Mouse (Mus musculus): ENCODE measurements around the gene Krt87.

The Krt87 gene

DNA sequence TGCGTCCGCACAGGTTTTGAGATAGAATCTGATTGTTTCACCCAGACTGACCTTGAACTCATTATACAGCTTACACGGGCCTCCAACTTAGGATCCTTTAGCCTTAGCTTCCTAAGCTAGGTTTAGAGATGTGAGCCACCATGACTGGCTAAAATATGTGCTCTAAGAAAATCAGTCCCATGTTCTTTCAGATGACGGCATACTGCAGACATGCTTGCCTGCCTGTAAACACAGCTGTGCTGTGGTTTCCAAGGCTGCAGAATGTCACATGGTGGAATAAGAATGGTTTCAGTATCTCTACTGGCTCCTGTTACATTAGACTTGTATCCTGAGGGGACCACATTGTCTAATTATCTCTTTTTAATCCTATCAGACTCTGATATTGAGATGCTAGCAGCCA lies 19.7 kb downstream of the Krt87 start:
- no peak for DNase-seq (ENCODE audit: low spot score in 2 of 2)

DNA sequence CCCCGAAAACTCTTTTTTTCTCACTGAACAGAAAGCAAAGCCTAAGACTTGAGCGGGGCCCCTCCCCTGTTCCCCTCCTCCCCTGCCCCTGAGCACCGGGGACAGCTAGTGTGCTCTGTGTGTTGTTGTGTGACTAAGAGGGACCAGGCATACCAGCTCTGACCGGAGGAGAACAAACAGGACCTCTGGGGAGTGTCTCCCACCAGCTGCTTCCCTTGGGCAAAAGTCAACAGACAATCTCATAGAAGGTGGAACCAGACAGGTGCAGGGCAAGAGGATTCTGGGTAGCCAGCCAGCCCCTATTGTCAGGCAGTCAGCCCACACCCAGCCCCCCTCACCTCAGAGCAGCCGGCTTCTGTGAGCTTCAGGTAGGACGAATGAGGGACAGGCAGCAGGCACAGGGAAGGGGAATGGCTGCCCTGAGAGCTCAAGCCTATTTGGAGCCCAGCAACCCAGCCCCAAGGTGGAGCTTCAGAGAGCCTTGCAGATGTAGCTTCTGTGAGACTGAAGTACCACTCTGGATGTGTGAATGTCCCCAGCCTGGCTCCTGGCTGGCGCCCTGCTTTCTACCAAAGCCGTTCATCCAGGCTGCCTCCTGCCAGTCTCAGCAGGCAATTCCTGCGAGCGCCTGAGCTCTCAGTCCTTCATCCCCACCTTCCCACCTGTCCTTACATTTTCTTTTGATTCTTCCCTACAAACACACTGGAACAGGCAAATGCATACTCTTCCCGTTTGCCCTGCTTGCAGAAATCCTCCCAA lies 23.6 kb downstream of the Krt87 start:
- DNase-seq (ENCODE audit: low spot score in 2 of 2), result no peak

DNA sequence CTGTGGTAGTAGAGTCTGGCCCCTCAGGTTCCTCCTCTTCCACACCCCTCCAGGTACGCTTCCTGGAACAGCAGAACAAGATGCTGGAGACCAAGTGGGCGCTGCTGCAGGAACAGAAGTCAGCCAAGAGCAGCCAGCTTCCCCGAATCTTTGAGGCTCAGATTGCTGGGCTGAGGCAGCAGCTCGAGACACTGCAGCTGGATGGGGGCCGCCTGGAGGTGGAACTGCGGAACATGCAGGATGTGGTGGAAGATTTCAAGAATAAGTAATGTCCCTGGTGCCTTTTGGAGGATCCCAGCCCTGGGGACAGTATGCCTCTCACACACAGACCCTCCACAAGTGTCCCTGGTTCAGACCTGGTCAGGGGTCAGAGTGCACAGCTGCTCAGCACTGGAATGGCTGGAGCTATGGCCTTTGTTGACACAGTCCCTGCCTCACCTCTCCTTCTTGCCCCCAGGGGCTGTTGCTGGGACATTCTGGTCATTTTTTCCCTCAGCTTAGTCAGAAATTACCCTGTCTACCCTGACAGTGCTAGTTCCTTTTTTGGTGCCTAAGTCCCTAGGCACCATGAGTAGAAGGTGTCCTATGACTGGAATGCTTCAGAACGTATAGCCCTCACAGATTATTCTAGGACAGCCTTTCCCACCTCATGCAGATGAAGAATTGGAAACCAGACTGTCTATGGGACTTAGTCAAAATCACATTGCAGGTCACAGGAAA lies 24.5 kb downstream of the Krt87 start:
- DNase-seq (ENCODE audit: low spot score in 2 of 2), result no peak

DNA sequence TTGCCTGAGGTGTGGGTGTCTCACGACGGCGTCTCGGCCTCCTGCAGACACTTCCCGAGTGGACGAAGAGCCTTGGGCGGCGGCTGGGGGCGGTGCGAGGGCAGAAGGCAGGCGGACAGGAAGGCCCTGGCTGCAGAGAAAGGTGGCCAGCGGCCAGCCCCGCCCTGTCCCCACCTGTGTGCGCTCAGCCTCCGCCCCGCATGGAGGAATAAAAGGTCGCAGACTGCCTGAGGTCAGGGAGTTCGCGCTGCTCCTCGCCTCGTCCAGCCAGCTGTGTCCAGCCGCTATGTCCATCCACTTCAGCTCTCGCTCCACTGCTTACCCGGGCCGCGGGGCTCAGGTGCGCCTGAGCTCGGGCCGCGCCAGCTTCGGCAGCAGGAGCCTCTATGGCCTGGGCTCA lies 26.4 kb downstream of the Krt87 start:
- DNase-seq (ENCODE audit: low spot score in 2 of 2), result peak in 1 of 2 experiments; percentile 62

DNA sequence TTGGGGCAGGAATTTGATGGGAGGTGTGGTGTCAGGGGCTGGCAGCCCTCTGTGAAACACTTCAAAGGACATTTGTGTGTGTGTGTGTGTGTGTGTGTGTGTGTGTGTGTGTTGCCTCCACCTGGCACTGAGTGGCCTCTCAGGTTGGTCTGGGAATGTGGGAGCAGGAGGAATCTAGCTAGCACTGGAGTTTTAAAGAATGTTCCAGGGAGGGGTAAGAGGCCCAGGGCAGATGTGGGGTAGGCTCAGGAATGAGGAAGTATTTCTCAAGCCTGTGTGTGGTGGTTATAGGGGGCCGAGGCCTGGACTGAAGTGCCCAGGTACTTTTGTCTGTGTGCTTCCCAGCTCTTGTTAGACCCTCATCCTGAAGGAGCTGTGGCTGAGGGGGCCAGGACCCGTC lies 27.8 kb downstream of the Krt87 start, which contains the start of gene Krt7:
TSS of gene Krt7 (plus strand) at position 269 of the 400 bp plus-strand sequence.
- no peak for DNase-seq (ENCODE audit: low spot score in 2 of 2)

DNA sequence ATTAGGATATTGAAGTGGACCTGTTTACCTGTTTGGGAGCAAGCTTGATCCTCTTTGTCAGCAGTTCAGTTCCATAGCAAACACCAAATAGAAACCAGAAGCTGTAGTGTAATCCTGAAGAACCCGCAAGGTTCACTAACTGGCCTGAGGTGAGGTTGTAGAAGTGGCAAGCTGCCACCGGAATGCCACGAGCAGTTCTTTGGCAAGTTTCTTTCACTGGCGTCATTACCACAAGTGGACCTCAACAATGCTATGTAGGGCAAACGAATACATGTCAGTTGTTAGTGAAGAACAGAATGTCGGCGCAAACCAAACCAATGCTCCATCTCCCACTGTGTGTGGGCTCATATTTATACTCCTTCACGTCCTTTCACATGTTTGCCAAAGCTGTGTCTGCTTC lies 40.3 kb downstream of the Krt87 start:
- DNase-seq (ENCODE audit: low spot score in 2 of 2), result no peak

DNA sequence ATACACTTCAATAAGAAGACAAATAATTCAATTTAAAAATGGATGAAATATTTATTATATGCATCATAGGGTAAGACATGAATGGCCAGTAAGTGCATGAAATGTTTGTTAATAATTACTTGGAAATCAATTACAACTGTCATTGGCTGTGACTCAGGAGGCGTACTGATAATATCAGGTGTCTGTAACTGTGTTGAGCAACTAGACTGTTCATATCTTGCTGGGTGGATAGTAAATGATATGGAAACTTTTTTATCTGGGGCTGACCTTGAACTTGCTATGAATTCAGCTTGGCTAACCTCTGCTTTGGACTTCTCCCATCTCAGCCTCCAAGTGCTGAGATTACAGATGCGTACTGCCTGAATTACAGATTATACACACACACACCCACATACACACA lies 40.9 kb downstream of the Krt87 start:
- no peak for DNase-seq (ENCODE audit: low spot score in 2 of 2)

DNA sequence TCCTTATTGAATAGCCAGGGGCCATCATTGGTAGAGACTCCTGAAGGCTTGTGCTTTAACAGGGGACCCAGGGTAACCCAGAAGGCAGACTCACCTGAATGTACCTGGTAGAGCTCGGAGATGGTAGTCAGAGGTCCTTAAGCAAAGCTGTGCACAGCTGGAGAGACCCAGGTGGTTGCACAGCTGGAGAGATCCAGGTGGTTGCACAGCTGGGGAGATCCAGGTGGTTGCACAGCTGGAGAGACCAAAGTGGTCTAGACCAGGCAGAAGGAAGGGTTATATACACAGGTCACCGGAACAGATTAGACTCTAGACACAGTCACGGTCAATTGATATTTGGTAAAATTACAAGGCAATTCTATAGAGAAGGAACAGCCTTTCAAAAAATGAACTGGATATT lies 41.7 kb downstream of the Krt87 start:
- no peak for DNase-seq (ENCODE audit: low spot score in 2 of 2)

DNA sequence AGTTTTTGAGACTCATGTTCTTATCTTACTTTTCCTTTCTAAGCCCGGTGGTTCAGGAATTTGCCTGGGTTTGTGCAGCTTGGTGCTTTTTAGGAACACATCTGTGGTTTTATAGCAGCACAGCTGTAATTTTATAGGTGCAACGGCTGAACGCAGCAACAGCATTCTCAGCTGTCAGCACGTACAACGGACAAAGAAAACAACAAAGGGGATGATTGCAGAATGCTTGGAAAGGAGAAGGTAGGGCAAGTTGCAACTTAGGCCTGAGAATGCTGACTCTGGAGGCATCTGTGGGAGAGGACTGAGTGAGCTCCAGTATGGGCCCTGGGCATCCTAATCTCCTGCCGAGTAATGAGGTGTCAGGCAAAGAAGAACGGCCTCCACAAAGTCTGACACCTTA lies 42.1 kb downstream of the Krt87 start:
- no peak for DNase-seq (ENCODE audit: low spot score in 2 of 2)

DNA sequence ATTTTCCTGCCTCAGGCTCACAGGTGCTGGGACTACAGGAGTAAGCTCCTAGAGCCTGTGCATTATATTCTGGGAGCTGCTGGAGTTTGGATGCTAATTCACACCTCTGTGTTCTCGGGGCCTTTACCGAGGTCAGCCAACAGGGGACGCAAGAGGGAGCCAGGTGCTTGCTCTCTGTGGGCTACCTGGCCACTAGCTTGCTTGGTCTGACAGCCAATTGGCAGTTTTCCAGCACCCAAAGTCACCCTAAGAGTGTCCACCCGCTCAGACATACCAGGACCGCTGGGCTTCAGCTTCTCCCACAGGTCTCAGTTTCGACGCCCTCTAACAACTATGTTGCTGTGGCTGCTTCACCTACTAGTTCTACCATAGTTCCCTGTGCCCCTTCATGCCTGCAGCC lies 43.7 kb downstream of the Krt87 start:
- no peak for DNase-seq (ENCODE audit: low spot score in 2 of 2)

DNA sequence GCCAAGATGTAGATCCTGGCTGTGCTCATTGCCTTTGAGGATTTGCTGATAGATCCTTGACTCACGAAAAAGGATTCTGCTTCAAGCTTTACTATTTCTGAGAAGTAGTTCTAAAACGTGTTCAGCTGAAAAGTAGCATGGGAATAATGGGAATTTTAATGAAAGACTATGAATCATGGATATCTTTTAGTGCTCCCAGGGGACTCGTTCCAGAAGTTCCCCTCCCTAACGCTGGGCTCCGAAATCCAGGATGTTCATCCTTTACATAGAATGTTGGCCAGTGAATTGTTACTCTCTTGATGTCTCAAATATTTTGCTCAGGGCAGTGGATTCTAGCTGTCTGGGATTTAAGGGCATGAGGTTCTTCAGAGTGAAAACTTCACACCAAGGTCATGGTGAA lies 46.4 kb downstream of the Krt87 start:
- no peak for DNase-seq (ENCODE audit: low spot score in 2 of 2)

DNA sequence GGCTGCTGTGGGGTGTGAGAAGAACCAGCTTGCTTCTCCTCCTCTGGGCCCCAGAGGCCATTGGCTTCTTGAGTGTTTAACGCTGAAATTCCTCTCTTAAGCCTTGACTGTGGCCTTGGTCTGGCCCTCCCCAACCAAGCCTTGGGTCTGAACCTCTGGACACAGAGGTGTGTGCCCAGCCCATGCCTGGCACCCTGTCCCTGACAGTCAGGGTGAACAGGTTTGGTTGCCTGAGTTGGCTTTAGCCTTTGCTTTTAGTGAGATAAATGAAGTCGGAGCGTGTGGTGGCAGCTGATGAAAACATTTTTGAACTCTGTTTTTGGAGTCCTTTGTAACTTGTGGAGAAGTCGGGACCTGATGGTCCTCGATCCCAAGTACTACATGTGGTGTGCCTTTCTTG lies 48.4 kb downstream of the Krt87 start:
- no peak for DNase-seq (ENCODE audit: low spot score in 2 of 2)

DNA sequence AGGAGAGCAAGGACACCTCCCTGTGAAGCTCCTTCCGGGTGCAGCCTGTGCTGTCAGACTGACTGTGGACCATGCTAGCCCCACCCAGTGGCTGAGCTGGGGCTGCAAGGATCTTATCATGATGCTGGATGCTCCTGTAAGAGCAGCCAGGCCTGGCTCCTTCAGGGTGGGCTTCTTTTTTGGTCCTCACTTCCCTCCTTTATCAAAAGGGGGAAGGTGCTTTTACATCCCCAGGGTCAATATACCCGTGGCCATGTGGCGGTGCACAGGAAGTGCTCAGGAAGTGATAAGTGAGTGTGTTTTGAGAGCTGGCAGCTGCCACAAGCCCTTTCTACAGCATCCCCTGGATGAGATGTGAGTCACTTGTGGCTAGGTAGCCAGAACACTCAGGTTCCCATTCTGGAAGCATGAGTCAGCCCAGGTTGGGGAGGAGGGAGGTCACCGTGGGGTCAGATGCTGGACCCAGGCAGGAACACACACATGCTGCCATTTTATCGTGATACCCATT lies 50.5 kb downstream of the Krt87 start:
- DNase-seq (ENCODE audit: low spot score in 2 of 2), result no peak

DNA sequence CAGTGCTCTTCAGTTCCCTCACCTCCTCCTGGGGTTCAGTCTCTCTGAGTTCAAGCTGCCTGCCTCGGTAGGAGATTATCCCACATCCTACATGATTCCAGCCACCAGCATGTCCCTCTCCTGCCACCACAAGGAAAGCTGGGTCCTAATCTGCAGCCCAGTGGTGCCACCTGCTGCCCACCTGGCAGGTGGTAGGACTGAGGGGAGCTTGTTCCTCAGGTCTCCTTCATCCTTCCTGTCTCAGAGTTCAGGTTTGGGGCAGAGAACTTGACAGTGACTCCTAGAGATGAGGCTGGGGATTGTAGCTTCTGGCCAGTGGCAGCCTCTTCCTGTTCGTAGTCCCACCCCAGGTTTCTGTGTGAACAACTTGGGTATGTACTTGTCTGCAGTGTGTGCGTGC lies 51.4 kb downstream of the Krt87 start:
- DNase-seq (ENCODE audit: low spot score in 2 of 2), result no peak

DNA sequence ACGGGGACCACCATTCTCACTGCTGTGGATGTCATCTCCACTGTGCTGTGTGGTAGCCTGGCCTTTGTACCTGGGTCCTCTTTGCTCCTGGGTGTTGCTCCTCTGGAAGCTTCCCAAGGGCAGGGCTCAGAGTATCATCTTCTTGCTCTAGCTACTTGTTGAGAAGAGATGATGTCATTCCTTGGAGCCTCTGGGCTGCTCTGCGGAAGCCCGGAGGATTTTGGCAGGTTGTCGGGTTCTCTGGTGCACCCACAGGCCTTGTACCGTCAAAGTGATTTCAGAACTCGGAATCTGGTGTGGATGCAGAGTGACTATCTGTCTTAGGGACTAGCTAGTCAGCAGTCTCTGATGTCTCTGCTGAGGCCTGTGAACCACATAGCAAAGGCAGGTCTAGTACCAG lies 53.5 kb downstream of the Krt87 start:
- DNase-seq (ENCODE audit: low spot score in 2 of 2), result no peak

DNA sequence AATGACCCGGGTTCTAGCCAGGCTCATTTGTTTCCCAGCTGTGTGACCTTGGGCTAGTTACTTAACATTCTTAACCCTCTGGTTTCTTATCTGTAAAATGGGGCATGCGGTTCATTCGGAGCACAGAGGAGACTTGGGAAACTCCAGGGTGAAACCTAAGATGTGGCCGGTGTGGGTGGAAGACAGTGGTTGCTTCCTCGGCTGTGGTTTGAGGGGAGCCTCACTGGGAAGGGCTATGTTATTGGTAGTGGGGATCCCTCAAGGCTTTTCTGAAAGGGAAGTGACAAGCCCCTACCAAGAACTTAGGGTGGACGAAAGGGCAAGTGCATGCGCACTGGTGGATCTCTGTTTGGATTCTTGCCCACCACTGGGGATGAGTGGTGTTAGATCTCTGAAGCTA lies 54.0 kb downstream of the Krt87 start:
- no peak for DNase-seq (ENCODE audit: low spot score in 2 of 2)

DNA sequence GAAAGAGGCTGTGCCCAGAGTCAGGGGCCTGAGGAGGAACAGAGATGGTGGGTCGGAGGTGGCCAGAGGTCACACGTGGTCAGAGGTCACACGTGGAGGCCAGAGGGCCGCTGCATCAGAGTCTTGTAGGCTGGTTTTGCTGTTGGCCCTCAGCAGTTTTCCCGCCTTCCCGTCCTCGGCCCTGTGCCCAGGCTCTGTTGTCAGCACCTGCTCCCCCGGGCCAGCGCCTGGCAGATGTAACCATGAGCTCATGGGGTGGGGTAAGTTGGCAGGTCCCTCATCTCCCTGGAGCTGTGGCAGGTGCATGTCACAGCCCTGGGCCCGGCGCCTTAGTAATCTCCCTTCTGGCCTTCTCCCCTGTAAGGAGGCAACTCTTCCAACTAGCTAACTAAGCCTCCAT lies 55.8 kb downstream of the Krt87 start:
- DNase-seq (ENCODE audit: low spot score in 2 of 2), result no peak

DNA sequence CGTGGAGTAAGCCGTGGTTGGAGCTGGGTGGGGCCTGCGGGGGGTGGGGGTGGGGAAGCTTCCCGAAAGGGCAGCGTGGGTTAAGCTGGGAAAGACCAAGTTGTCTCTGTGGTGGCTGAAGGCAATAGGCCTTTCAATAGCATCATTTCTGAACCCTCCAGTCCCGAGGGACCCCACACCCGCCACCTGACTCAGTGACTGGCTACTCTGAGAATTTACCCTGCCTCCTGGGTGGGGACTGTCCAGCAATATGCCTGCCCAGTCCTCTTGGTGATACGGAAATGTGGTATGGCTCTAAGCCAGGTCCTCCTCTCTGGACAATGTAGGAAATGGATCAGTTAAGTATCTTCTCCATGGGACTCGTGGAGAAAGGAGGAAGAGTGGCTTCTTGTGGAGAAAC lies 56.8 kb downstream of the Krt87 start:
- no peak for DNase-seq (ENCODE audit: low spot score in 2 of 2)
